Mouse (Mus musculus) brain, embryonic 14.5 days (tissue): ENCODE results near the gene Krtap19-5.

Experiments used
- CTCF ChIP-seq: fragments of 200-500 bp; IDR thresholded peaks from 2 replicates; pipeline ENCODE4 v1.5.1; 2012; ENCODE audit warnings: inconsistent platforms, mild to moderate bottlenecking, moderate library complexity, borderline replicate concordance; ENCODE audit not compliant: insufficient read depth, insufficient read length; ENCODE audit errors: extremely low read depth
- POLR2A ChIP-seq: fragments of 200-500 bp; IDR thresholded peaks from 2 replicates; pipeline ENCODE4 v1.6.1; 2012; ENCODE audit warnings: mild to moderate bottlenecking, inconsistent platforms, borderline replicate concordance; ENCODE audit not compliant: poor library complexity, insufficient read depth, insufficient read length, severe bottlenecking; ENCODE audit errors: extremely low read depth

DNA sequence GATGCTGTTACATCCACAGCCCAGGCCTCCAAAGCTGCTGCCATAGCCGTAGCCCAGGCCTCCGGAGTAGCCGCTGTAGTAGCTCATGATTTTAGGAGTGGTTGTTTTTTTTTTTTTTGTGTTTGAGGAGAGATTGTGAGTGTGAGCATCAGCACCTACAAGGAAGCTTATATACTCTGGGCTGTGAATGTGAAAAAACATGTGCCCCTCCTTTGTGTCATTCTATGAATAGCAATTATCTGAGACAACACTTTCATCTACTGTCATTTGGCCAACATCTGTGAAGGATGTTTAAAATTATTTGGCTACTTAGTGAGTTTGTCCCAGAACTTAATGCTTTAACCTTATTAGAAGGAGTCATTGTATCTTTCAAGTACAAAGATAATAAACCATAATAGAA lies 22.1 kb downstream of the Krtap19-5 start, which contains the start of gene Krtap19-2:
- TF ChIP-seq CTCF (no peak), POLR2A (no peak)
